Mouse (Mus musculus) lung, postnatal 0 days (tissue): ENCODE measurements around the gene Sertad3. TPM values are rescaled to one million over a fixed set of nuclear protein-coding genes. Genes with fewer than 3 reads are reported as not detected.

Source experiments
- ATAC-seq: fragments of 200-750 bp; cut with Nextera tagmentation; 2 replicates; pipeline ENCODE4 v1.8.0; 2017; ENCODE audit warnings: moderate library complexity
- DNase-seq: peaks from one replicate; pipeline ENCODE4 v3.0.0-alpha.2; 2016; ENCODE audit warnings: low spot score
- H3K27ac ChIP-seq: fragments of 300-500 bp; sonication (generic); 2 replicates; pipeline ENCODE4 v1.5.1; 2014; ENCODE audit warnings: antibody characterized with exemption, mild to moderate bottlenecking, low read length, mixed read lengths
- H3K27me3 ChIP-seq: fragments of 300-500 bp; sonication (generic); replicated peaks from 2 replicates; pipeline ENCODE4 v1.6.1; 2014; ENCODE audit warnings: low read length, mixed read lengths; ENCODE audit not compliant: insufficient read depth
- H3K36me3 ChIP-seq: fragments of 300-500 bp; sonication (generic); 2 replicates; pipeline ENCODE4 v1.6.1; 2014; ENCODE audit warnings: low read length, mixed read lengths; ENCODE audit not compliant: insufficient read depth
- H3K4me1 ChIP-seq: fragments of 300-500 bp; sonication (generic); 2 replicates; pipeline ENCODE4 v1.6.1; 2014; ENCODE audit warnings: antibody characterized with exemption, low read depth, low read length, mixed read lengths; ENCODE audit not compliant: insufficient read depth
- H3K4me2 ChIP-seq: fragments of 300-500 bp; sonication (generic); replicated peaks from 2 replicates; pipeline ENCODE4 v1.6.1; 2014; ENCODE audit warnings: low read depth, mild to moderate bottlenecking, low read length, moderate library complexity, mixed read lengths
- H3K4me3 ChIP-seq: fragments of 300-500 bp; sonication (generic); 2 replicates; pipeline ENCODE4 v1.5.1; 2014; ENCODE audit warnings: low read depth, low read length
- H3K9ac ChIP-seq: fragments of 300-500 bp; sonication (generic); replicated peaks from 2 replicates; pipeline ENCODE4 v1.6.1; 2014; ENCODE audit warnings: low read depth, mild to moderate bottlenecking
- H3K9me3 ChIP-seq: fragments of 300-500 bp; sonication (generic); 2 replicates; pipeline ENCODE4 v1.6.1; 2016; ENCODE audit warnings: low read length, mixed read lengths
- CTCF ChIP-seq: IDR thresholded peaks from 2 replicates; pipeline ENCODE4 v1.5.1; 2016; ENCODE audit warnings: antibody characterized with exemption, mild to moderate bottlenecking
- EP300 ChIP-seq: IDR thresholded peaks from 2 replicates; pipeline ENCODE4 v1.6.1; 2016; ENCODE audit warnings: antibody characterized with exemption, mild to moderate bottlenecking, control low read depth
- WGBS: fragments of 180-500 bp; shearing (Covaris S2); extraction: QIAGEN DNeasy Blood & Tissue Kit; methylation state at CpG from one replicate; pipeline ENCODE4 v1.1.7; 2014; 5-methylcytosine and 5-hydroxymethylcytosine counted together
- polyA plus RNA-seq: library from polyadenylated mRNA; unstranded; fragments of >200 nt; fragmentation: Nextera tagmentation; extraction: Ambion mirVana; gene quantifications from 2 replicates; pipeline ENCODE4 v1.2.1, GENCODE M21; 2015

Sertad3 gene
- polyA plus RNA-seq, 1 experiment from 2014 or later, result 33.0 TPM

DNA sequence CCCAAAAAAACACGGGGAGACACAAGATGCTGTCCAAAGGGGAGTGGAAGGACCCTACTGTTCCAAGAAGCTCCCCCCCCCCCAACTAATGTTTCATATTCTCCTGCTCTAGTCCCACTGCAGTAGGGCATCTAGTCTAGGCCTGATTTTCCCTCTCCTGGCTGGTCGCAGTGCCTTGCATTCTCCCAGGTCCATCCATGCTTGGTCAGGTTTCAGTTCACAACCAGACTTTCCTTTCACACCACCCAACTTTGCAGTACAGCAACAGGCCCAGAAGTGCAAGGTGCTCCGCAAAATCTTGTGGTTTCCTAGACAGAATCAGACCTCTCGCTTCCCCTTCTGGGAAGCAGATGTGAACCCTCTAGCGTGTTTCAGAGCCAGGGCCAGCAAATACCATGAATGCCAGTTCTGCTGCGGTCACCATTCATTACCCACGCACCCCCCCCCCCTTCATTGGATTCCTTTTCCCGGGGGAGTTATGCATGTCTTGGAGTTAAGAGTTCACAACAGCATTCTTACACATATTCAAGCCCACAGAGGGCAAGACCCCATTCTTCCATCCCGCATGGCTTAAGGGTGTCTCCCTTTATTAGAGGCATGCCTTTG is 33.3 kb downstream of the Sertad3 start:
- peak overlapping the region; percentile 96 for H3K27ac ChIP-seq
- TF ChIP-seq CTCF, result 0 out of 2 replicates have a peak, but pooled peaks have one; percentile 4
- 0 out of 2 replicates have a peak, but pooled peaks have one; percentile 23 for TF ChIP-seq EP300
- peak overlapping the region; percentile 72 for H3K4me2 ChIP-seq
- H3K4me1 ChIP-seq, result peaks cover 3% of the 10 kb centered on the region; the same call in 1 of the 2 replicates
- peak overlapping the region; percentile 57; the same call in 1 of the 2 replicates for H3K4me3 ChIP-seq
- ATAC-seq (no peak), DNase-seq (peak; percentile 41)
- H3K36me3 ChIP-seq, result no peaks in the 10 kb centered on the region
- H3K27me3 ChIP-seq, result no peaks in the 10 kb centered on the region
- no peaks in the 10 kb centered on the region for H3K9me3 ChIP-seq
- H3K9ac ChIP-seq, result peak overlapping the region; percentile 50
- 28% methylated on average over 9 of the region's 9 CpGs for whole genome bisulfite sequencing

GRCm38 (mm10) chr7:27507711-27508647 is 34.4 kb downstream of the Sertad3 start:
- H3K27ac ChIP-seq, result peak overlapping the region; percentile 96
- no peaks in the 10 kb centered on the region for H3K36me3 ChIP-seq
- no peaks in the 10 kb centered on the region for H3K27me3 ChIP-seq
- H3K4me3 ChIP-seq, result peak overlapping the region; percentile 57
- DNase-seq, result peak; percentile 99
- under 1% methylated on average over 53 of the region's 54 CpGs for WGBS
- peaks cover 3% of the 10 kb centered on the region; the same call in 1 of the 2 replicates for H3K4me1 ChIP-seq
- TF ChIP-seq CTCF (peak; percentile 47), EP300 (no peak)
- no peaks in the 10 kb centered on the region for H3K9me3 ChIP-seq
- H3K4me2 ChIP-seq, result peak overlapping the region; percentile 72
- ATAC-seq, result peak; percentile 95
- H3K9ac ChIP-seq, result peak overlapping the region; percentile 50

GRCm38 (mm10) chr7:27508648-27509005 is 35.1 kb downstream of the Sertad3 start:
- Histone ChIP-seq H3K27me3 (no peaks in the 10 kb centered on the region), H3K9ac (no peak overlapping the region), H3K9me3 (no peaks in the 10 kb centered on the region), H3K4me2 (peak overlapping the region; percentile 72), H3K27ac (peak overlapping the region; percentile 96), H3K36me3 (no peaks in the 10 kb centered on the region), H3K4me3 (peak overlapping the region; percentile 57), H3K4me1 (peaks cover 3% of the 10 kb centered on the region; the same call in 1 of the 2 replicates)
- ATAC-seq (peak; percentile 70), DNase-seq (peak; percentile 82)
- WGBS, result 18% methylated on average over 6 of the region's 6 CpGs
- TF ChIP-seq EP300 (no peak), CTCF (peak; percentile 84)

GRCm38 (mm10) chr7:27510809-27511208 is 37.2 kb downstream of the Sertad3 start:
- Histone ChIP-seq H3K4me3 (no peak overlapping the region), H3K9ac (no peak overlapping the region), H3K27me3 (no peaks in the 10 kb centered on the region), H3K27ac (no peak overlapping the region), H3K4me1 (peaks cover 3% of the 10 kb centered on the region; the same call in 1 of the 2 replicates), H3K36me3 (no peaks in the 10 kb centered on the region), H3K9me3 (no peaks in the 10 kb centered on the region), H3K4me2 (no peak overlapping the region)
- 87% methylated on average over 2 of the region's 2 CpGs for WGBS
- ATAC-seq (no peak), DNase-seq (no peak)
- no peak for TF ChIP-seq EP300

- ATAC-seq (peak; percentile 26; the same call in 1 of the 2 replicates), DNase-seq (no peak)
- Histone ChIP-seq H3K4me3 (no peak overlapping the region), H3K27me3 (no peaks in the 10 kb centered on the region), H3K4me2 (no peak overlapping the region), H3K4me1 (no peaks in the 10 kb centered on the region), H3K27ac (no peak overlapping the region), H3K9ac (no peak overlapping the region), H3K9me3 (no peaks in the 10 kb centered on the region), H3K36me3 (0 out of 2 replicates have a peak, but pooled peaks cover 7% of the 10 kb centered on the region)
- 71% methylated on average over 9 of the region's 9 CpGs for WGBS
- TF ChIP-seq CTCF (no peak), EP300 (no peak)
Measured at GRCm38 (mm10) chr7:27514961-27515360, 41.4 kb downstream of the Sertad3 start.

GRCm38 (mm10) chr7:27518314-27518713 is 44.7 kb downstream of the Sertad3 start:
- 84% methylated on average over 9 of the region's 9 CpGs for WGBS
- ATAC-seq, result no peak
- H3K27me3 ChIP-seq, result no peaks in the 10 kb centered on the region
- H3K4me1 ChIP-seq, result no peaks in the 10 kb centered on the region; the same call in 1 of the 2 replicates
- H3K9ac ChIP-seq, result no peak overlapping the region
- no peak overlapping the region for H3K27ac ChIP-seq
- no peak overlapping the region for H3K4me3 ChIP-seq
- 0 out of 2 replicates have a peak, but pooled peaks cover 7% of the 10 kb centered on the region for H3K36me3 ChIP-seq
- TF ChIP-seq CTCF (no peak), EP300 (no peak)
- H3K9me3 ChIP-seq, result no peaks in the 10 kb centered on the region
- H3K4me2 ChIP-seq, result no peak overlapping the region
- no peak for DNase-seq
